Mouse (Mus musculus): ENCODE measurements around the gene Glb1l.

Gene Glb1l

DNA sequence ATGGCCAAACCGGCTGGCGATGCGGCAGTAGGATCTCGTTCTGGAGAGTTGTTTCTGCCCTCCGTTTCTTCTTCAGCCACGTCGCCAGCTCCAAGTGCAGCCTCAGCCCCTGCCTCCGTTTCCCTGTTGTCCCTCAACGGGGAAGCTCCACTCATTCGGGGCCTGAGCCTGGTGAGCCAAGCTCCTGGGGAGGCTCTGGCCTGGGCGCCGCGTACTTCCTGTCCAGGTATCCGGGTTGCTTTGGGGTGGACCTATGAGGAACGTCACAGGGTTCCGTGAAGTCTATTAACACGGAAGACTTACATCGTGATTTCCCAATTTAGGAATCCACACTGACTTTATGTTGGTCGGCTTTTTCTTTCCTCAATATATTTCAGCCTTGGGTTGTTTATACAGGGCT is 18.2 kb downstream of the Glb1l start:
- DNase-seq (ENCODE audit: inconsistent ontology term) = no peak

DNA sequence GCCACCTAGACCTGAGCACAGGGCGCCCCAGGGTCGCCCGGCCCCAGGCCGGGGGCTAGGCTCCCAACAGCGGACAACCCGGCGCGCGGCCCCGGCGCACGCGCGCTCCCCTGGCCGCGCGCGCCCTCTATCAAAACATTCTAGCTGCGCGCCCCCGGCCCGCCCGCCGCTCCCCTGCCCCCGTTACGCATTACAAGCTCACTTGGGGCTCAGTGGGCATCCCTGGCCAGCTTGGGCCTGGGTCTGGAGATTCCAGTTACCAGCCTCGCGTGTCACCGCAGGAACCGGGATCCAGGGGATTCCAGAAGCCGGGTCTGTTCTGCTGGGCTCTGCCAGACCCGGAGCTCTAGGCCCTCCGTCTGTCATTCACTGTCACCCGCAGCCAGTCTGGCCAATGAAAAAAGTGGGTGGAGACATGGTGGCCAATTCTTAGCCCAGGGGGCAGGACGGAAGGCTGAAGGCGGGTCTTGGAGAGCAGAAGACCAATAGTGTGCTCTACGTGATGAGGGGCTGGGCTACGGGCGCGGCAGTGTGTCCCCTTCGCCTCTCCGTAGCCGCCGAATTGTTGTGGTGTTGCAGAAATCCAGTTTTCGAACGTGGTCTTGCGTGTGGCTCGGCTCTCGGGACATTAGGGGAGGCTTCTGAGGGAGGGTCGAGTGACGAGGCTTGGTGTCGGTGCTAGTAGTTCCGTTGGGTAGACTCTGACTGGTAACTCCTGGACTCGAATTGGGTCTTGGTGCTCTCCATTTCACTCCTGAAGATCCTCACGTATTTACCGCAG is 18.8 kb downstream of the Glb1l start, which contains the start of the genes Ankzf1 and Atg9a:
Gene Ankzf1 (plus strand): TSS at position 530 of the 781 bp plus-strand sequence.
Gene Atg9a (minus strand): TSS at position 575 of the 781 bp plus-strand sequence.
- peak; percentile 98 for DNase-seq (ENCODE audit: inconsistent ontology term)

- no peak for DNase-seq (ENCODE audit: inconsistent ontology term)
These were observed 19.4 kb downstream of the Glb1l start for GRCm38 (mm10) chr1:75191258-75191621.

- no peak for DNase-seq (ENCODE audit: inconsistent ontology term)
These were observed 20.0 kb downstream of the Glb1l start for GRCm38 (mm10) chr1:75190577-75190976.

DNA sequence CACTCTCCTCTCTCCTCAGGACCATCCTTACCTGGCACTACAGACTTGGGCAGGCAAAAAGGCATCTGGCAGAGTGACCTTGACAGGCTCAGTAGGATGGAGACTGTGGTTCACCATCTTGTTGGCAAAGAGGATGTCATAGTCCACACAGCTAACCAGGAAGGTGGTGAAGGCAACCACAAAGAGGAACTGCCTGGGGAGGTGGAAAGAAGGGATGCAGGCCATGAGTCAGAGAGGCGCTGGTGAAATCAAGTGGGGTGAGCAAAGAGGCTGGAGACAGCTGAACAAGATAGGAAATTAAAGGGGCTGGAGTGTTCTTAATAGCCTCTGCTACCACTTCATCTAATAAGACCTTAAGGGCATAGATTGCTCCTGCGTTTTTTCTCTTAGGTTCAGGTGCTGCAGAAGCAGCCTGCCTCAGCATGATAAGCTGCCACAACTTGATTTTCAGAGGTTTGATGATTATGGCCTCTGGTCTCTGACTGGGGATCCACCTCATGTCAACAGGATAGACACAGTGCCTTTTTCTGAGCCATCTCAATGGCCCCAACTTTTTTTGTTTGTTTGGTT is 22.6 kb downstream of the Glb1l start:
- DNase-seq (ENCODE audit: inconsistent ontology term) = no peak

- DNase-seq (ENCODE audit: inconsistent ontology term) = no peak
These were observed 23.5 kb downstream of the Glb1l start for GRCm38 (mm10) chr1:75187126-75187525.

DNA sequence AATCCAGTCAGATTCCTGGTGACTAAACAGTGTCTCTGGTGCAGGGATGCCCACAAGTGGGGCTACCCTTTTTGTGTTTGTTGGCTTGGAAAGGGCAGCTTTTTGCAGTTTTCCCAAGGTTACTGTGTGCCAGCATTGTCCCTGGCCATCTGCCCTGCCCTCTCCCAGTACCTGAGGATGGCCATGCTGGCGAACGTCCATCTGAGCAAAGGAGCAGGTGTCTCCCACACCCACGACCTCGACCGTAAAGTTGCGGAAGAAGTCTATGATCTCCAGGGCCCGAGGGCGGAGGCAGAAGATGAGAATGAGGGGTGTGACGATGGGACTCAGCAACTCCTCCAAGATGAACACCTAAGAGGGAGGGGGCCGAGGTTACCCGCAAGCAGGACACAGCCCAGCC is 25.1 kb downstream of the Glb1l start:
- no peak for DNase-seq (ENCODE audit: inconsistent ontology term)

DNA sequence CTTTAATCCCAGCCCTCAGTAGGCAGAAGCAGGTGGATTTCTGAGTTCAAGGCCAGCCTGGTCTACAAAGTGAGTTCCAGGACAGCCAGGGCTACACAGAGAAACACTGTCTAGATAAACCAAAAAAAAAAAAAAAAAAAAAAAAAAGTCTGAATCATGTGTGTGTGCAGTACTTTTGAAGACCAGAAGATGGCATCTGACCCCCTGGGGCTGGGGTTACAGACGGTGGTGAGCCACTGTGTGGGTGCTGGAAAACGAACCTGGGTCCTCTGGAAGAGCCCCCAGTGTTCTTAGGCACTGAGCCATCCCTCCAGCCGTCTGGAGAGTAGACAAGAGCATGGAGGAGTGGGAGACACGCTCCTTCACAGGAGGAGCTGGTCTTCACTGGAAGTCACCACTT is 28.5 kb downstream of the Glb1l start:
- DNase-seq (ENCODE audit: inconsistent ontology term) = no peak

- no peak for DNase-seq (ENCODE audit: inconsistent ontology term)
These were observed 29.2 kb downstream of the Glb1l start for GRCm38 (mm10) chr1:75181377-75181870.

DNA sequence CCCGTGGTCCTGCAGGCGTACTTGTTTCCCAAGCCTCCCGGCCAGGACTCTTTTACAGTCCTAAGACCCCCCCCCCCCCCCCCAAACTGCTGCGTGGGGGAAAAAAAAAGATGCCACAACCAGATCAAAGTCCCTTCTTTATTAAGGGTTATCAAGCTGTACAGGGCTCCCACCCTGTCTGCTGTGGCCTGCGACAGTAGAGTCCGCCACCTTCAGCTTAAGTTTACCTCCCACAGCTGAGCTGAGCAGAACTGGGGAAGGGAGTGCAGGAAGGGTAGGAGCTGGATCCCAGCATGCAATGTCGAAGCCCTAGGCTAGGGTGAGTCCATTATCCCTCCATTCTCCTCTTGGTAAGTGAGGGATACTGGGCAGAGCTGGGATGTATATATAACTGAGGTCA is 29.9 kb downstream of the Glb1l start:
- DNase-seq (ENCODE audit: inconsistent ontology term) = no peak

GRCm38 (mm10) chr1:75180105-75180590 is 30.5 kb downstream of the Glb1l start, which contains the start of gene Abcb6:
TSS of gene Abcb6 (minus strand) at chr1:75180392.
- DNase-seq (ENCODE audit: inconsistent ontology term) = peak; percentile 89

- DNase-seq (ENCODE audit: inconsistent ontology term) = peak; percentile 85
These were observed 31.1 kb downstream of the Glb1l start for GRCm38 (mm10) chr1:75179334-75180104.

DNA sequence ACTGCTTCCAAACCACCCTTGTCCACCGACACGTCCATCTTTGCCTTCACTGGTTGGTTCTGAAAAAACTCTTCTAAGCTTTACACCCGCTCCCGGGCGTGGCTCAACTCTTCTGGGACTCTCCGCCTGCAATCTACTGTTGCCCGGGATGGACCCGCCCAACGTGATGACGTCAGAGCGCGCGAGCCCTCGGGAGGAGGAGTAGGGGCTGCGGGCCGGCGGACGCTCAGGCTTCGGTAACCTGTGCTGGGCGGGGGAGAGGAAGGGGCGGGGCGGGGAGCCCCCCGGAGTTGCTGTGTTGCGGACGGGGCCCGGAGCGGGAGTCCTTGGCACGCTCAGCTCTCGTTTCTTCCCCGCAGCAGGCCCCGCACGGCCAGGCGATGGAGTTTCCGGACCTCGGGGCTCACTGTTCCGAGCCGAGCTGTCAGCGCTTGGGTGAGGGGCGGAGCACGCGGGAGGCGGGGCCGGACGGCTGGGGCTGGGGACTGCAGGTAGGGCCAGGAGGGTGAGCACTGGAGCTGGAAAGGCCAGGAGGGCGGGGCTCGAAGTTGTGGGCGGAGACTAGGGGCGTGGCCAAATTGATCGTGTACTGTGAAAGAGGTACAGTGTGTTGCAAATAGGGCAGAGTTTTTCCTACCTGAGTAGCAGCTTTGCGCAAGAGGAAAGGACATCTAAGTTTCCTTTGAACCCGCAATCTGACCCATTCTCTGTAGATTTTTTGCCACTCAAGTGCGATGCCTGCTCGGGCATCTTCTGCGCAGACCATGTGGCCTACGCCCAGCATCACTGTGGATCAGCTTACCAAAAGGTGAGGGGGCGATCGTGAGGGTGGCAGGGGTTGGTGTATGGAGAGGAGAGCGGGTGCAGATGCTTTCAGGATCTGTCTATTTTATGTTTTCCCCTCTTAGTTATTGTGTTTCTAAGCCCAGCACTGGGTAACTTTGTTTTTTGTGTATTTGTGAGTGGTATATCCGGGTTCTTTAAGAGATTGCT is 41.8 kb downstream of the Glb1l start, which contains the start of gene Zfand2b:
Gene Zfand2b (plus strand): TSS at position 175 of the 993 bp plus-strand sequence.
- peak; percentile 98 for DNase-seq (ENCODE audit: inconsistent ontology term)

DNA sequence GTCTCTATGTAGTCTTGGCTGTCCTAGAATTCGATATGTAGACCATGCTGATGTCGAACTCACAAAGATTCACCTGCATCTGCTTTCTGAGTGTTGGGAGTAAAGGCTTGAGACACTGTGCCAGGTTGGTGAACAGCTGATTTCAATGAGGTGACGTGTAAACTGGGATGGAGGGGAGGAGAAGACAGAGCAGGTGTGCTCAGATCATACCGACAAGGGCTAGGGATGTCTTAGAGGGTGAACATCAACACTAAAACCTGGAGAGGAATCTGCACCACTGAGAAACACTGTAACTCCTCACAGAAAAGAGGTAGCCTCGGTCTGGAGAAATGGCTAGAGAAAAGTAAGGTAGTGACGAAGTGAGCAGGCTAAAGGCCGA is 42.5 kb downstream of the Glb1l start:
- no peak for DNase-seq (ENCODE audit: inconsistent ontology term)

DNA sequence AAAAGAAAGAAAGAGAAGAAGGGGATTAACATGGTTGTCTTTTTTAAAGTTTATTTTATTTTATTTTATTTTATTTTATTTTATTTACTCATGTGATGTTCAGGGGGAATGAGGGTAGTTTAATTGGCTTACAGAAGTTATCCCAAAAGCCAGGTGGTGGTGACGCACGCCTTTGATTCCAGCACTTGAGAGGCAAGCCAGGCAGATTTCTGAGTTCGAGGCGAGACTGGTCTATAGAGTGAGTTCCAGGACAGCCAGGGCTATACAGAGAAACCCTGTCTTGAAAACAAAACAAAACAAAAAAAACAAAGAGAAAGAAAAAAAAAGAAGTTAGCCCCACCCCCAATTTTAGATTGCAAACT is 50.4 kb downstream of the Glb1l start:
- DNase-seq (ENCODE audit: inconsistent ontology term) = no peak

- DNase-seq (ENCODE audit: inconsistent ontology term) = no peak
These were observed 50.9 kb downstream of the Glb1l start for GRCm38 (mm10) chr1:75159540-75160255.

DNA sequence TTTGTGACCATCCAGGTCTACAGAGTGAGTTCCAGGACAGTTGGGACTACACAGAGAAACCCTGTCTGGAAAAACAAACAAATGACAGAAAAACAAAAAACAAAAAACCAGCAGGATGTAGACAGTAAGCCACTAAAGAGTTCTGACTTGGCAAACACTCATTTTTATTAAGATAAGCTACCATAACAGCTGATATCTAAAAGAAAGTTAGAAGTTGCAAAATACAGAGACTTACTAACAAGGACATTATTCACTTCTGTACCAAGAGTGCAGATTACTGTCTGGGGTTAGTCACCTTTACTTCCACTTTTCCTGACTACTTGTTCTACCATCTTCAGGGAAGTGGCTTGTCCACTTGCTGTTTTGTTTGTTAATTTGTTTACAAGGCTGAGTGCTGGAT is 51.6 kb downstream of the Glb1l start:
- DNase-seq (ENCODE audit: inconsistent ontology term) = no peak

DNA sequence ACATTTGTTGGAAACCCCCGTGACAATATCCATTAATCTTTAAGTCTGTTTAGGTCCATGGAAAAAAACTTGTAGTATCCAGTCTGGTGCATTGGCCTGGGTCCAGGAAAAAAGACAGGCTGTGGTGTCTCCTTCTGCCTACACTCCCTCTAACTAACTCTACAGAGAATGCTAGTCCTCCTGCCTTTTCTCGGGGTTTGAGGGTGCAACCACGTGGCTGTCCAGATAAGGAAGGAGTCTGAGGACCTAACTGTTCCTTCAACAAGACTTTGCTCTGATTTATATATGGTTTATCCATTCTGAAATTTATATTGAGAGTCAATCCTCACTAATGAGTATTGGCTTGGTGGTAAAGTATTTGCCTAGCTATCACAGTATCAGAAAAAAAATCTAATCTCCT is 54.8 kb downstream of the Glb1l start:
- DNase-seq (ENCODE audit: inconsistent ontology term) = no peak

DNA sequence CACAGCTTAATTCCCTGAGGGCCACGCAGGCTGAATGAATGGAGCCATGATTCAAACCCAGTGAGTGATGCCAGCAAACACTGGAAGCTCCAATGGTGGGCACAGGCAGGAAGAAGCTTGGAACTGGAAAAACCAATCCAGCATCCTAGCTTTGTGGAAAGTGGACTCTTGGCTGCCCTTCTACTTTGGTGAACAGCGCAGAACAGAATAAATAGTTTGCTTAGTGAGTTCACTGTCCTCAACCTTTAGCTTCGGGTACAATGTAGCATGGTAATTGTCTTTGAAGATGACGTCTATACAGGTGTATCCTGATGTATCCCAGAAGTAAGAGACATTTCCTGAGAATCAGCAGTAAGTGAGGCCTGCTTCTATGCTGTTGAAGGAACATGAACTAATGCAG is 61.9 kb downstream of the Glb1l start:
- no peak for DNase-seq (ENCODE audit: inconsistent ontology term)
